Mouse (Mus musculus) heart, postnatal 0 days (tissue): ENCODE results near the gene Ubxn6. TPM values are rescaled to one million over a fixed set of nuclear protein-coding genes. Genes with fewer than 3 reads are reported as not detected.

Source experiments
- ATAC-seq: fragments of 200-750 bp; cut with Nextera tagmentation; 2 replicates; pipeline ENCODE4 v1.8.0; 2017; ENCODE audit warnings: low read depth, moderate number of reproducible peaks, moderate library complexity; ENCODE audit not compliant: insufficient read depth
- DNase-seq: peaks from one replicate; pipeline ENCODE4 v3.0.0-alpha.2; 2016; ENCODE audit warnings: low spot score
- H3K27ac ChIP-seq: fragments of 300-500 bp; sonication (generic); 2 replicates; pipeline ENCODE4 v1.5.1; 2014; ENCODE audit warnings: low read depth, mild to moderate bottlenecking
- H3K27me3 ChIP-seq: fragments of 300-500 bp; sonication (generic); 2 replicates; pipeline ENCODE4 v1.6.1; 2014; ENCODE audit warnings: low read length, mixed read lengths; ENCODE audit not compliant: control insufficient read depth, insufficient read depth
- H3K36me3 ChIP-seq: fragments of 300-500 bp; sonication (generic); replicated peaks from 2 replicates; pipeline ENCODE4 v1.6.1; 2014; ENCODE audit warnings: low read length, mixed read lengths; ENCODE audit not compliant: control insufficient read depth, insufficient read depth
- H3K4me1 ChIP-seq: fragments of 300-500 bp; sonication (generic); 2 replicates; pipeline ENCODE4 v1.6.1; 2014; ENCODE audit warnings: antibody characterized with exemption; ENCODE audit not compliant: control insufficient read depth, insufficient read depth
- H3K4me2 ChIP-seq: fragments of 300-500 bp; sonication (generic); 2 replicates; pipeline ENCODE4 v1.6.1; 2014; ENCODE audit warnings: low read depth, mild to moderate bottlenecking, low read length, moderate library complexity
- H3K4me3 ChIP-seq: fragments of 300-500 bp; sonication (generic); 2 replicates; pipeline ENCODE4 v1.5.1; 2014; ENCODE audit warnings: low read depth, low read length
- H3K9ac ChIP-seq: fragments of 300-500 bp; sonication (generic); replicated peaks from 2 replicates; pipeline ENCODE4 v1.6.1; 2014; ENCODE audit warnings: low read depth, low read length, mixed read lengths
- H3K9me3 ChIP-seq: fragments of 300-500 bp; sonication (generic); replicated peaks from 2 replicates; pipeline ENCODE4 v1.6.1; 2016; ENCODE audit warnings: low read length; ENCODE audit not compliant: control insufficient read depth
- CTCF ChIP-seq: IDR thresholded peaks from 2 replicates; pipeline ENCODE4 v1.5.1; 2016; ENCODE audit warnings: antibody characterized with exemption, control low read depth, low read depth
- EP300 ChIP-seq: IDR thresholded peaks from 2 replicates; pipeline ENCODE4 v1.6.1; 2016; ENCODE audit warnings: antibody characterized with exemption, low read depth
- WGBS: fragments of 180-500 bp; shearing (Covaris S2); extraction: QIAGEN DNeasy Blood & Tissue Kit; methylation state at CpG from one replicate; pipeline ENCODE4 v1.1.7; 2014; 5-methylcytosine and 5-hydroxymethylcytosine counted together
- polyA plus RNA-seq: library from polyadenylated mRNA; unstranded; fragments of >200 nt; fragmentation: Nextera tagmentation; extraction: Ambion mirVana; gene quantifications from 2 replicates; pipeline ENCODE4 v1.2.1, GENCODE M21; 2015
- total RNA-seq: library from RNA; depleted of rRNA; stranded (reverse); fragments of >200 nt; gene quantifications from 2 replicates; pipeline ENCODE4 v1.2.3, GENCODE M21; 2014; ENCODE audit warnings: low replicate concordance

Gene Ubxn6
- total and polyA plus RNA-seq, 2 experiments from 2014 or later: 58.2 to 68.1 TPM

DNA sequence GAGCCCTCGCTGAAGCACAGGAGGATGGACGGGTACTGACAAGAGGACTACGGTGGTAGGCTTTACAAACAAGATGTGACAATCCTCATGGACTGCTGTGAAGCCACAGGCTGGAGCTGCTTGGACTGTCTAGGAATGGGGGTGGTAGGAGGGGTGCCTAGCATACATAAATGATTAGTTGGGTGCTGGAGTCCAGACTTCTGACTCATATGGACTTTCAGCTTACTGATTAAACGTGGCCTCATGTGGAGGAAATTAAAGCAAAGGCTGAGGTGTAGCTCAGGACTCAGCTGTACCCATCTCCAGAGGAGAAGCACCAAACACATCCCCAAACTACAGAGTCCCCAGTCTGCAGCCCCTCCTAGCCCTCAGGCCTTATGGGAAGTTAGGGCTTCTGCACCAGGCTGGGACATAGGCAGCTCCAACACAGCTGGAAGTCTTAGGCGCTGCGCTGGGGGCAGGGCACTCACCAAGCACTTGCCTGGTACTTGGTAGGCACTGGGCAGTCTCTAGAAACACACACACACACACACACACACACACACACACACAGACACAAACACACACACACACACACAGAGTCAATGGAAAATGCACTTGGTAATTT, 42.6 kb downstream of the Ubxn6 start:
- Histone ChIP-seq H3K4me3 (no peak overlapping the region), H3K27me3 (no peaks in the 10 kb centered on the region), H3K36me3 (peaks cover 39% of the 10 kb centered on the region), H3K4me1 (peaks cover 32% of the 10 kb centered on the region; the same call in 1 of the 2 replicates), H3K9me3 (no peaks in the 10 kb centered on the region), H3K27ac (0 out of 2 replicates have a peak overlapping the region, but pooled peaks have one; percentile 9), H3K9ac (no peak overlapping the region), H3K4me2 (no peak overlapping the region)
- DNase-seq (no peak), ATAC-seq (no peak)
- no peak for TF ChIP-seq CTCF
- no peak for TF ChIP-seq EP300
- WGBS: 75% methylated on average over 6 of the region's 6 CpGs

DNA sequence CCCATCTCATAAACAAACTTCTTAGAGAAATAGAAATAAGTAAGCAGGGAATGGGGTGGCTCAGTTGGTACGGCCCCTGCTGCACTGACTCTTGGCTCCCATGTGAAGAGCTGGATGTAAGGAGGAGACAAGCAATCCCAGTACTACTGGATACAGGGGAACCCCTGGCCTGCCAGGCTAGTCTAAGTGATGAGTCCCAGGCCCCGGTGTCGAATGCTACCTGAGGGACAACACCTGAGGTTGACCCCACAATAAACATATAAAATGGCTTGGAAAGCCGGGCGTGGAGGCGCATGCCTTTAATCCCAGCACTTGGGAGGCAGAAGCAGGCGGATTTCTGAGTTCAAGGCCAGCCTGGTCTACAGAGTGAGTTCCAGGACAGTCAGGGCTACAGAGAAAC, 43.4 kb downstream of the Ubxn6 start:
- Histone ChIP-seq H3K4me2 (no peak overlapping the region), H3K36me3 (peaks cover 39% of the 10 kb centered on the region), H3K27ac (0 out of 2 replicates have a peak overlapping the region, but pooled peaks have one; percentile 20), H3K27me3 (no peaks in the 10 kb centered on the region), H3K9me3 (no peaks in the 10 kb centered on the region), H3K4me1 (peaks cover 40% of the 10 kb centered on the region), H3K4me3 (no peak overlapping the region), H3K9ac (no peak overlapping the region)
- WGBS: 89% methylated on average over 7 of the region's 7 CpGs
- TF ChIP-seq CTCF: no peak
- TF ChIP-seq EP300: no peak
- ATAC-seq (no peak), DNase-seq (no peak)

DNA sequence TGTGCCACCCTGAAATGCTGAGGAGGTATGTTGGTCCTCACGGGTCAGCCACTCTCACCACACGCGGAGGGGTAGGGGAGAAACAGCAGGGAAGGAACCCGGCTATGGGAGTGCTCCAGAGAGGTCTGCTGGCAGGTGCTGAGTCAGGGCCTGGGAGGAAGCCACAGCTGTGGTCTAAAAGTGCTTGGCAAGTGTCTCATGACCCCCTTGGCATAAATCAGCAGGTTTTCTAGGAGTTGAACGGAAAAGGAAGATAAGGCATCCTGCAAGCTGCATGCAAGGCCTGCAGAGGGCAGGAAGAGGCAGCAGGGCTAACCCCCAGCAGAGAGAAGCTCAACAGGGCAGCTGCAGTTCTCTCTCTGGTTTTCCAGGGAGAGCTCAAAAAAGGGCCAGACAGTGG, 43.9 kb downstream of the Ubxn6 start:
- Histone ChIP-seq H3K27ac (peak overlapping the region; percentile 20; the same call in 1 of the 2 replicates), H3K4me1 (peaks cover 45% of the 10 kb centered on the region), H3K4me3 (no peak overlapping the region), H3K4me2 (no peak overlapping the region), H3K9me3 (no peaks in the 10 kb centered on the region), H3K36me3 (peaks cover 39% of the 10 kb centered on the region), H3K27me3 (no peaks in the 10 kb centered on the region), H3K9ac (no peak overlapping the region)
- peak; percentile 52 for DNase-seq
- no peak for TF ChIP-seq EP300
- 0 out of 2 replicates have a peak, but pooled peaks have one; percentile 10 for TF ChIP-seq CTCF
- 24% methylated on average over 5 of the region's 5 CpGs for WGBS
- ATAC-seq: no peak; the same call in 1 of the 2 replicates

DNA sequence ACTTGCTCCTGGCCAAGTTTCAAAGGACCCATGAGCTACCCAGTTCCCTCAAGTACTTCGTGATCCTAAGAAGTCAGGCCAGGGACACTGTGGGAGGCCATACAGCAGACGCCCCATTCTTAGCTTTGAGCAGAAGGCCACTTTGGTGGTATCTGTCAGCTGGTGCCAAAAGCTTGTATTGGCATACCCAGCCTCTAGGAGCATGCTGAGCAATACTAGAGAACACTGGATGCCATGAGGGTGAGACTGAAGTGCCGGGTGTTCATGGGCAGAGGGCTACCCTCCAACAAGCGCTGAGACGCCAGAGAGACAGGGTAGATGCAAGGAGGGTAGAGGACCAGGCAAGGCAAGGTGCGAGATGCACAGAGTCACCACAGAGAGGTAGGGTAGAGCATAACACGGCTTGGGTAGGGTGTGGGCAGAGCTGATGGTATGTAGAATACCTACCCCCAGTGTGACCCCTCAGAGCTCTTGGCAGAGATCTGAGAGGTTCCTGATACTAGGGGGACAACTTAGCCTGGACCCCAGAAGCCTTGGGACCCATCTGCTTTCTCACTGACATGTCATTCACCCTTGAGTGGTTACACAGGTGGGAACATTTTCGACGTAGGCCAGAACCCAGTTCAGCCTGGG, 44.5 kb downstream of the Ubxn6 start:
- TF ChIP-seq CTCF (no peak), EP300 (no peak)
- Histone ChIP-seq H3K4me1 (peaks cover 47% of the 10 kb centered on the region), H3K36me3 (peaks cover 39% of the 10 kb centered on the region), H3K4me2 (no peak overlapping the region), H3K9ac (no peak overlapping the region), H3K9me3 (no peaks in the 10 kb centered on the region), H3K27ac (peak overlapping the region; percentile 1; the same call in 1 of the 2 replicates), H3K27me3 (no peaks in the 10 kb centered on the region), H3K4me3 (no peak overlapping the region)
- 81% methylated on average over 9 of the region's 9 CpGs for WGBS
- ATAC-seq: no peak
- DNase-seq: no peak

DNA sequence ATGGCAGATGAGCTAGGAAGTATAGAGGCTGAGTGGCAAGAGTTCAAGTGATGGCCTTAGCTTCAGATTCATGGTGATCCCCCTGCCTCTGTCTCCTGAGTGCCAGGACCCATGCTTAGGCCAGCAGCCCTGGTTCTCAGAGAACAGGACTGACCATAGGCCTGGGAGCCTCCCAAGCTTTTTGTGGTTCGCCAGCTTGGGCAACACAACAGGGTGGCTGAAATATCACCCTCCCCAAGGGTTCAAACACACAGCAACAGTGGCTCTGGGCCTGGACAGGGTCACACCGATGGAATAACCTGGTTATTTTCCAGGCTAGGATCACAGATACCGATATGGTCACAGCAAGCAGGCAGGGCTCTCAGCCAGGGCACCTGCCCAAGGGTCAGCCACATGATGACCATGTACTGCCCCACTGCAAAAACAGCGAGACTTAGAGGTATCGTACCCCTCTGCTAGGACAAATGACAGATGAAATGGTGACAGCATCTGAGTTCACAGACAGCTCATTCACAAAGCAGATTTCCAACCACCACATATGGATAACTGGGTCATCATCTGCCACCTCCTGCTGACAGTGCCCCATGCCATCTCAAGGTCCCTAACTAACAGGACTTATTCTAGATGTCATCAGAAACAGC, 46.9 kb downstream of the Ubxn6 start:
- no peak overlapping the region; the same call in 1 of the 2 replicates for H3K9ac ChIP-seq
- WGBS: 78% methylated on average over 5 of the region's 5 CpGs
- no peak for DNase-seq

More for the DNA sequence above, 46.9 kb downstream of the Ubxn6 start:
- H3K4me1 ChIP-seq: peaks cover 57% of the 10 kb centered on the region
- no peak overlapping the region for H3K4me2 ChIP-seq
- no peak overlapping the region for H3K4me3 ChIP-seq
- ATAC-seq: no peak
- TF ChIP-seq CTCF (no peak), EP300 (no peak)
- H3K27ac ChIP-seq: no peak overlapping the region
- H3K27me3 ChIP-seq: no peaks in the 10 kb centered on the region
- H3K9me3 ChIP-seq: no peaks in the 10 kb centered on the region
- H3K36me3 ChIP-seq: 0 out of 2 replicates have a peak, but pooled peaks cover 23% of the 10 kb centered on the region
